Mouse (Mus musculus): ENCODE results near the gene Aqp5.

DNA sequence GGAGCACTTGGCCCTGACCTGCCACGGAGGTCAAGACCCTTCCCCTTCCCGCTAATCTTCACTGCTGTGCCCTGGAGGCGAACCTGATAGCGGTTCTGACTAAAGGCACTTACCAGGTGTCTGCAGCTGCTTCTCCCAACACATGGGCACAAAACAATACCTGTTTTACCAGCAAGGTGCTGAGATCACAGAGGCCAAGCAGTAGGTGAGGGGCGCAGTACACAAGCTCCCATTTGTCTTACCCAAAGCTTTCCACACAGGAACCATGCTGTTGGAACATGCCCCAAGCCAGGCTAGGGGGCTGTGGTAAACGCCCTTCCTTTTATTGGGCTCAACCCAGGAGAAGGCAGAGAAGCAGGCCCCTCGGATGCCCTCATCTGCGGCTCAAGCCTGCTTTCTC is 7.0 kb downstream of the Aqp5 start:
- TF ChIP-seq CTCF (IDR thresholded peaks at IDR 0.05; ENCODE audit: extremely low read depth, insufficient read depth, insufficient read length, insufficient replicate concordance): no peak
- no peak for TF ChIP-seq POLR2A (IDR thresholded peaks at IDR 0.05; ENCODE audit: low read depth, low read length)

All from spleen, adult 2 months (tissue).